Mouse (Mus musculus) liver, embryonic 16.5 days (tissue): ENCODE results near the gene Lipc. TPM values are rescaled to one million over a fixed set of nuclear protein-coding genes. Genes with fewer than 3 reads are reported as not detected.
A peak's percentile ranks its signal among the peaks of the same experiment; 100 is the strongest.

Source experiments
- ATAC-seq: fragments of 200-750 bp; cut with Nextera tagmentation; 2 replicates; pipeline ENCODE4 v1.8.0; 2017; ENCODE audit warnings: low read depth, mild to moderate bottlenecking, moderate number of reproducible peaks, moderate library complexity
- H3K27ac ChIP-seq: fragments of 300-500 bp; sonication (generic); 2 replicates; pipeline ENCODE4 v1.5.1; 2014; ENCODE audit warnings: mild to moderate bottlenecking, low read length
- H3K27me3 ChIP-seq: fragments of 300-500 bp; sonication (generic); 2 replicates; pipeline ENCODE4 v1.6.1; 2014; ENCODE audit warnings: low read depth, low read length, mixed read lengths; ENCODE audit not compliant: control insufficient read depth, insufficient read depth
- H3K36me3 ChIP-seq: fragments of 300-500 bp; sonication (generic); 2 replicates; pipeline ENCODE4 v1.6.1; 2014; ENCODE audit warnings: mild to moderate bottlenecking; ENCODE audit not compliant: control insufficient read depth, insufficient read depth
- H3K4me1 ChIP-seq: fragments of 300-500 bp; sonication (generic); 2 replicates; pipeline ENCODE4 v1.6.1; 2014; ENCODE audit warnings: low read depth, low read length, mixed read lengths; ENCODE audit not compliant: control insufficient read depth
- H3K4me2 ChIP-seq: fragments of 300-500 bp; sonication (generic); 2 replicates; pipeline ENCODE4 v1.6.1; 2014; ENCODE audit warnings: low read depth, low read length, mixed read lengths
- H3K4me3 ChIP-seq: fragments of 300-500 bp; sonication (generic); 2 replicates; pipeline ENCODE4 v1.5.1; 2014; ENCODE audit warnings: low read depth, mild to moderate bottlenecking, low read length
- H3K9ac ChIP-seq: fragments of 300-500 bp; sonication (generic); 2 replicates; pipeline ENCODE4 v1.6.1; 2014; ENCODE audit warnings: low read depth, low read length
- H3K9me3 ChIP-seq: fragments of 300-500 bp; sonication (generic); replicated peaks from 2 replicates; pipeline ENCODE4 v1.6.1; 2016; ENCODE audit warnings: low read length; ENCODE audit not compliant: control insufficient read depth
- WGBS: fragments of 180-500 bp; shearing (Covaris S2); extraction: QIAGEN DNeasy Blood & Tissue Kit; methylation state at CpG from one replicate; pipeline ENCODE4 v1.1.7; 2014; ENCODE audit not compliant: insufficient replicate concordance; 5-methylcytosine and 5-hydroxymethylcytosine counted together
- polyA plus RNA-seq: library from polyadenylated mRNA; unstranded; fragments of >200 nt; fragmentation: Nextera tagmentation; extraction: Ambion mirVana; gene quantifications from 2 replicates; pipeline ENCODE4 v1.2.1, GENCODE M21; 2015

The Lipc gene
- polyA plus RNA-seq, 1 experiment from 2014 or later: 45.9 TPM

GRCm38 (mm10) chr9:70795439-70795757, 156.6 kb downstream of the Lipc start:
- no peak for ATAC-seq
- Histone ChIP-seq H3K4me2 (no peak overlapping the region), H3K27me3 (no peaks in the 10 kb centered on the region), H3K9ac (no peak overlapping the region), H3K27ac (no peak overlapping the region), H3K4me1 (no peaks in the 10 kb centered on the region), H3K9me3 (no peaks in the 10 kb centered on the region), H3K4me3 (no peak overlapping the region), H3K36me3 (no peaks in the 10 kb centered on the region)
- 65% methylated on average over 2 of the region's 2 CpGs for WGBS

- WGBS: 81% methylated on average over 15 of the region's 15 CpGs
Measured at GRCm38 (mm10) chr9:70794643-70795438, 157.2 kb downstream of the Lipc start.

GRCm38 (mm10) chr9:70790621-70791020, 161.4 kb downstream of the Lipc start:
- Histone ChIP-seq H3K27ac (no peak overlapping the region), H3K27me3 (no peaks in the 10 kb centered on the region), H3K4me2 (no peak overlapping the region), H3K9ac (no peak overlapping the region), H3K4me3 (no peak overlapping the region), H3K4me1 (no peaks in the 10 kb centered on the region), H3K9me3 (no peaks in the 10 kb centered on the region), H3K36me3 (no peaks in the 10 kb centered on the region)
- no peak for ATAC-seq
- 86% methylated on average over 4 of the region's 4 CpGs for WGBS

More at GRCm38 (mm10) chr9:70794643-70795438, 157.2 kb downstream of the Lipc start:
- Histone ChIP-seq H3K4me1 (no peaks in the 10 kb centered on the region), H3K9me3 (no peaks in the 10 kb centered on the region), H3K4me3 (no peak overlapping the region), H3K36me3 (no peaks in the 10 kb centered on the region), H3K27me3 (no peaks in the 10 kb centered on the region), H3K27ac (no peak overlapping the region), H3K4me2 (no peak overlapping the region), H3K9ac (no peak overlapping the region)
- ATAC-seq: no peak

GRCm38 (mm10) chr9:70788705-70789104, 163.3 kb downstream of the Lipc start:
- Histone ChIP-seq H3K9ac (no peak overlapping the region), H3K4me2 (no peak overlapping the region), H3K9me3 (no peaks in the 10 kb centered on the region), H3K27me3 (no peaks in the 10 kb centered on the region), H3K27ac (no peak overlapping the region), H3K36me3 (peaks cover 8% of the 10 kb centered on the region), H3K4me1 (no peaks in the 10 kb centered on the region), H3K4me3 (no peak overlapping the region)
- 81% methylated on average over 7 of the region's 7 CpGs for WGBS
- no peak for ATAC-seq

- peaks cover 45% of the 10 kb centered on the region for H3K36me3 ChIP-seq
- H3K27ac ChIP-seq: no peak overlapping the region
- H3K27me3 ChIP-seq: no peaks in the 10 kb centered on the region
- H3K9me3 ChIP-seq: no peaks in the 10 kb centered on the region
- no peaks in the 10 kb centered on the region for H3K4me1 ChIP-seq
- H3K9ac ChIP-seq: no peak overlapping the region
- no peak overlapping the region for H3K4me3 ChIP-seq
- ATAC-seq: no peak
- WGBS: 90% methylated on average over 3 of the region's 3 CpGs
- no peak overlapping the region for H3K4me2 ChIP-seq
Measured at GRCm38 (mm10) chr9:70782191-70782590, 169.8 kb downstream of the Lipc start.

GRCm38 (mm10) chr9:70775517-70775916, 176.5 kb downstream of the Lipc start:
- Histone ChIP-seq H3K4me1 (no peaks in the 10 kb centered on the region; the same call in 1 of the 2 replicates), H3K4me2 (no peak overlapping the region), H3K36me3 (peaks cover 70% of the 10 kb centered on the region), H3K9me3 (no peaks in the 10 kb centered on the region), H3K9ac (no peak overlapping the region), H3K4me3 (no peak overlapping the region), H3K27ac (no peak overlapping the region), H3K27me3 (no peaks in the 10 kb centered on the region)
- 26% methylated on average over 2 of the region's 2 CpGs for whole genome bisulfite sequencing
- 0 out of 2 replicates have a peak, but pooled peaks have one; percentile 24 for ATAC-seq

- Histone ChIP-seq H3K9me3 (no peaks in the 10 kb centered on the region), H3K27me3 (no peaks in the 10 kb centered on the region), H3K4me3 (no peak overlapping the region), H3K9ac (no peak overlapping the region), H3K4me1 (no peaks in the 10 kb centered on the region), H3K4me2 (no peak overlapping the region), H3K36me3 (peaks cover 76% of the 10 kb centered on the region), H3K27ac (peak overlapping the region; percentile 56; the same call in 1 of the 2 replicates)
- WGBS: 86% methylated on average over 5 of the region's 5 CpGs
- ATAC-seq: no peak
Measured at GRCm38 (mm10) chr9:70760974-70761373, 191.1 kb downstream of the Lipc start.

- Histone ChIP-seq H3K27me3 (no peaks in the 10 kb centered on the region), H3K9ac (no peak overlapping the region), H3K4me3 (no peak overlapping the region), H3K27ac (no peak overlapping the region), H3K4me2 (no peak overlapping the region), H3K36me3 (peaks cover 58% of the 10 kb centered on the region), H3K9me3 (no peaks in the 10 kb centered on the region), H3K4me1 (no peaks in the 10 kb centered on the region)
- ATAC-seq: 0 out of 2 replicates have a peak, but pooled peaks have one; percentile 32
- WGBS: 64% methylated on average over 3 of the region's 3 CpGs
Measured at GRCm38 (mm10) chr9:70751504-70752222, 200.4 kb downstream of the Lipc start.
